In the genomic region with DNA sequence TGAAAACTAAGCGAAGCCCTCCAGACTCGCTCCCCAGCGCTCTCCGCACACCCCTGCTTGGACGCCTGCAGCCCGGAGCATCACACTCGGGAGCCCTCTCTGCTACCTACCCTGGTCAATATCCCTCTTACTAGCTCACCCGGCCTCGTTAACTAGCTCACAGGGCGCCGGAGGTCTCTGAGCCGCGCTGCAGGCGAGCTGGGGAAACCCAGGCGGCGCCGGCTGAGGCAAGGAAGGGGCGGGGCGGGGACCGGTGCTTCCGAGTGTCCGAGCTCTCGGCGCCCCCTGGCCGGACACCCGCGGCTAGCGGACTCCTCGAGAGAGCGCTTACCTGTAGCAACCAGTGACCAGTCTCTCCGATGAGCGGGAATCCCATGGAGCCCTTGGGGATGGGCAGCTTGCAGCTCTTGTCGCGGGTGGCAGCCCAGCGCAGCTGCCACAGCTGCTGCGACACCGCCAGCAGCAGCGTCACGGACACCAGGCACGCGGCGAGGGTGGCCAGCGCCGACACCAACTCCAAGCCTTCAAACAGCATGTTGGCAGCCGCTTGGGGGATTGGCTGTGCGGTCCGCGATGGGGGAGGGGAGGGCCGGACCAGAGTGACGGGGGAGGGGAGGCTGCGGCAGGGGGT, we compare ENCODE assay signal across 8 mouse cellular contexts. TPM values are rescaled to one million over a fixed set of nuclear protein-coding genes. Genes with fewer than 3 reads are reported as not detected.
DNase-seq lines count a peak whose midpoint lies in the region; ATAC-seq and TF ChIP-seq lines count a peak whose summit lies in the region.

No protein-coding gene starts in this region.

- TF ChIP-seq CTCF in embryonic fibroblast, embryonic 13.5 days (IDR thresholded peaks at IDR 0.05; ENCODE audit: borderline replicate concordance, insufficient read depth, low read length): no peak

- H3K4me3 ChIP-seq in embryonic fibroblast, embryonic 13.5 days (ENCODE audit: insufficient read depth, low read length): peak overlapping the region; percentile 43
- peak overlapping the region; percentile 82 for H3K4me3 ChIP-seq in limb, embryonic 11.5 days (ENCODE audit: low read depth, low read length)
- peak overlapping the region; percentile 49 for H3K4me3 ChIP-seq in midbrain, embryonic 12.5 days

- no peaks in the 10 kb centered on the region; the same call in 1 of the 2 replicates for H3K36me3 ChIP-seq in limb, embryonic 11.5 days (ENCODE audit: control insufficient read depth, insufficient read depth, low read length)
- H3K36me3 ChIP-seq in midbrain, embryonic 12.5 days: no peaks in the 10 kb centered on the region

- TF ChIP-seq POLR2A in embryonic fibroblast, embryonic 13.5 days (IDR thresholded peaks at IDR 0.05; ENCODE audit: low read depth, low read length): no peak

- H3K9ac ChIP-seq in limb, embryonic 11.5 days (ENCODE audit: low read length): peak overlapping the region; percentile 96
- H3K9ac ChIP-seq in midbrain, embryonic 12.5 days (replicated peaks): peak overlapping the region; percentile 46

- no peak overlapping the region for H3K27ac ChIP-seq in embryonic fibroblast, embryonic 13.5 days (ENCODE audit: insufficient read depth, low read length)
- H3K27ac ChIP-seq in limb, embryonic 11.5 days (replicated peaks; ENCODE audit: low read depth, low read length): peak overlapping the region; percentile 97
- H3K27ac ChIP-seq in midbrain, embryonic 12.5 days (replicated peaks): no peak overlapping the region

- peaks cover 3% of the 10 kb centered on the region; the same call in 1 of the 2 replicates for H3K4me1 ChIP-seq in embryonic fibroblast, embryonic 13.5 days (ENCODE audit: control insufficient read depth, insufficient read depth, low read length)
- peaks cover 25% of the 10 kb centered on the region for H3K4me1 ChIP-seq in limb, embryonic 11.5 days (ENCODE audit: control insufficient read depth, insufficient read depth, low read length)
- H3K4me1 ChIP-seq in midbrain, embryonic 12.5 days: peaks cover 74% of the 10 kb centered on the region

- H3K4me2 ChIP-seq in limb, embryonic 11.5 days (ENCODE audit: low read depth, severe bottlenecking): peak overlapping the region; percentile 86
- peak overlapping the region; percentile 87 for H3K4me2 ChIP-seq in midbrain, embryonic 12.5 days (replicated peaks)

- no peaks in the 10 kb centered on the region for H3K9me3 ChIP-seq in limb, embryonic 11.5 days (ENCODE audit: control insufficient read depth, low read length)
- H3K9me3 ChIP-seq in midbrain, embryonic 12.5 days: no peaks in the 10 kb centered on the region

- intact Hi-C loops in heart, postnatal 36 days (cut with DNase I): loop anchor here (2.0 to 10.0 kb wide), 3 partner anchors 53 to 547 kb away; a partner anchor contains a TSS

- H3K27me3 ChIP-seq in limb, embryonic 11.5 days (ENCODE audit: control insufficient read depth, insufficient read depth, low read length): peaks cover 2% of the 10 kb centered on the region; the same call in 1 of the 2 replicates
- peaks cover 99% of the 10 kb centered on the region for H3K27me3 ChIP-seq in midbrain, embryonic 12.5 days

- peak; percentile 21 for DNase-seq in right cerebral cortex, postnatal 25 days
- DNase-seq in right cerebral cortex, adult 18-20 months: no peak
- DNase-seq in heart, postnatal 36 days: peak; percentile 71 to 74
- DNase-seq in limb, embryonic 11.5 days (ENCODE audit: low spot score): peak; percentile 79
- peak; percentile 32 to 69 for DNase-seq in urinary bladder, postnatal 4 days (ENCODE audit: low spot score in 2 of 2)

- WGBS in limb, embryonic 11.5 days: under 1% methylated on average over 51 of the region's 51 CpGs
- under 1% methylated on average over 51 of the region's 51 CpGs for WGBS in midbrain, embryonic 12.5 days

- no peak for ATAC-seq in limb, embryonic 11.5 days (ENCODE audit: insufficient number of reproducible peaks, low FRiP score, low TSS enrichment, low read depth)
- ATAC-seq in midbrain, embryonic 12.5 days (ENCODE audit: low FRiP score, low read depth): no peak
- no peak for ATAC-seq in inflammation-experienced regulatory T-cells, adult 6 months

RNA-seq across cellular contexts. Expression of a gene that starts 6.1 kb away (rescaled TPM):
- 6.2 and 12.0 TPM in 2 replicates for polyA plus RNA-seq in embryonic fibroblast, embryonic 13.5 days (2011; ENCODE audit: insufficient read length, low read depth, missing spikeins)
- 10 to 100 TPM in 1 of 2 experiments, 1 to 10 TPM in 1; 6.0 to 16.9 TPM for total RNA-seq in heart, postnatal 36 days (2021)
- polyA plus RNA-seq in limb, embryonic 11.5 days (2014; fragmentation: Nextera tagmentation; extraction: Ambion mirVana): 35.0 and 37.6 TPM in 2 replicates
- 7.7 and 14.1 TPM in 2 replicates for polyA plus RNA-seq in midbrain, embryonic 12.5 days (2016; fragmentation: Nextera tagmentation; extraction: Ambion mirVana)
- polyA plus RNA-seq in inflammation-experienced regulatory T-cells, adult 6 months (2017; shearing (Covaris generic)): under 1 TPM in 2 of 3 experiments, not detected in 1; 0.63 to 0.74 TPM
